Mouse (Mus musculus): ENCODE results near the gene Tspan11.

Tspan11 gene

DNA sequence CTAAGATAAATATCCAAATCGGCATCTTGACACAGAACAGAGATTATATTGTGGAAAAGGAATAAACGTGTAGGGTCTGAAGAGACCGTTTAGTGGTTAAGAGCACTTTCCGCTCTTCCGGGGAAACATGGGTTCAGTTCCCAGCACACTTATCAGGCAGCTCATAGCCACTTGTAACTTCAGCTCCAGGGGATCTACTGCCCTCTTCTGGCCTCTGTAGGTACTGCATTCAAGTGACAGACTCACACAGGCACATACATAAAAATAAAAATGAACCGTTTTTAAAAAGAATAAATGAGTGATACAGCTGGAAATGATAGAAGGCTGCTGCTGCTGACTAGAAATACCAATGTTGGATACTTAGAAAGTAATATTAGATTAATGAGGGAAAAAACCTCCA is 7.9 kb upstream of the Tspan11 start:
- peak; percentile 24 for DNase-seq

DNA sequence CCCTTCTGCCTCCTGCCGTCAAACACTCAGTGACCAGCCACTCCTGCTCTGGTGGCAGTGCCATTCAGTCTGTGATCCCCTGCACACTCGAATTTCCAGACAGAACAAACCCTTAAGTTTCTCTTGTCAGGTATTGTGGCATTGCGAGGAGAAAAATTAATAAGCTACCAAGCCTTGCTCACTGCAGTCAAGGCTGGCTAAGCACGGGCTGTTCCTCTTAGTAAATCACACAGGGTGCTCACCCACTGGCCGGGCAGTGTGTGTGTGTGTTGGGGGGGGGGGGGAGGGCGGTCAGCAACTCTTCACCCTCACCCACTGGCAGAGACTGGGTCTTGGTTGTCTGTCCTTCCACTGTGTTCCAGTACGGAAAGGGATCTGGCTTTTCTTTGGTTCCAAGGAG is 473 bp upstream of the Tspan11 start:
- DNase-seq: no peak

GRCm38 (mm10) chr6:127888581-127888980 is 1.2 kb downstream of the Tspan11 start:
- no peak for DNase-seq

GRCm38 (mm10) chr6:127893611-127894010 is 6.2 kb downstream of the Tspan11 start:
- no peak for DNase-seq

GRCm38 (mm10) chr6:127894999-127895398 is 7.6 kb downstream of the Tspan11 start:
- no peak for DNase-seq

GRCm38 (mm10) chr6:127896425-127896824 is 9.0 kb downstream of the Tspan11 start:
- no peak for DNase-seq

DNA sequence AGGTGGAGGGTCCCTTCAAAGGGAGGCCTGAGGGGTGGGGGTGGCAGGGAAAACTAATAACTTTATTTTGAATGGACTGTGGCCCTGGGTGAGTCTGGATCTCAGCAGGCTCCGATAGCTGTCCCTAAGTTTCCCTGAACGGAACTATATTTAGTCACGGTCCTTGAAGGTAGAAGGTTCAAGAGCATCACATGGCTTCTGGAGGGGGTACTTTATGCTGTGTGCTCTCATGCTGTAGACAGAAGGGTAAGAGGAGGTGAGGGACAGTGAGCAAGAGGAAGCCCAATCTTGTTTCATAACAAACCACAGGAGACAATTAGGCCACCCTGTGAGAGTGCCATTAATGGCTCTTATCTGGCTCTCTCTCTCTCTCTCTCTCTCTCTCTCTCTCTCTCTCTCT is 10.0 kb downstream of the Tspan11 start:
- DNase-seq: no peak

DNA sequence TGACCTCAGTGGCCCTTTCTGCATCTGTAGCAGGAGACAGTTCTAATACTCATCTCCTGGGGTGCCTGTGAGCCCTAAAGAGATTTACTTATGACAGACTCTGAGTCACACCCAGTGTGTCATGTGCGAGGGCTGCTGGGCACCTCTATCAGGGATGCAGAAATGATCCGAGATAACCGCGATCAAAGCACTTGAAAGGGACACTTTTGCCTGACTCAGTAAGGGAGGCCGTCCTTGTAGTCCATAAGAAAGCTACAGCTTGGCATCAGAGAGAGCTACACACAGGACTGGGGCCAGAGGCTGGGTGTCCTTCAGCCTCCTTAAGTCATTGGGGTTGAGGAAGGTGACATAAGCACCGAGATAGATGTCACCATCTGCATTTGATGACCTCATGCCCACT is 12.7 kb downstream of the Tspan11 start:
- no peak for DNase-seq

- DNase-seq: no peak
These were observed 13.9 kb downstream of the Tspan11 start for GRCm38 (mm10) chr6:127901261-127901660.

- DNase-seq: no peak
These were observed 14.3 kb downstream of the Tspan11 start for GRCm38 (mm10) chr6:127901669-127902068.

DNA sequence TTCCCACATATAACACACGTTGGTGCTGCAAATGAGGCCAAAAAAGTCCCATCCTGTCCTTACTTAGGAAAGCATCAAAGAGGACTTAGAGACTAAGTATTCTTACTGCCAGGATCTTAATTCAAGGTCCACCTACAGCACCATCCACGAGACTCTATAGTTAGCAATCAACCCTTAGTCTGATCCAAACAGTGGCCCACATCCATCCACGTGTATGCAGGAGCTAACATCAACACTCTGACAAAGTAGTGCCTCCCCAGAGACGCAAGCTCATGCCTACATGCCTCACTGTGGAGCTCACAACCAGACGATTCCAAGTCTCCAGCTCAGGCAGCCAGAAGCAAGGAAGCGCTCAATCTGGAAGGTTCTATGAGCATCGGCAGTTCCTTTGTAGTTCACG is 15.2 kb downstream of the Tspan11 start:
- DNase-seq: no peak

GRCm38 (mm10) chr6:127910638-127911037 is 23.2 kb downstream of the Tspan11 start:
- DNase-seq: no peak

DNA sequence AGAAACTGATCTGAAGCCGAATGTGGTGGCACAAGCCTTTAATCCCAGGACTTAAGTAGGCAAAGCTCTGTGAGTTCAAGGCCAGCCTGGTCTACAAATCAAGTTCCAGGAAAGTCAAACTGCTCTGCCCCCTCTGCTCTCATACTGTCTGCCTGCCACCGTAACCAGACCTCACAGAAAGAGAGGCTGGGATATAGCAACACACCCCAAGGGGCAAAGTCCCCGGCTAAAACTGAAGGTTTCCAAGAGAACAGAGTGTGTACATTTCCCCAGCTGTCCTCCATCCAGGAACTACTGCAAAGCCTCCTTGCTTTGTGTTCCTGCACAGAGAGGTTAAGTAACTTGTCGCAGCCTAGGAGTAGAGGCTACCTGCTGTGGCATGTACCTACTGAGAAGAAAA is 24.3 kb downstream of the Tspan11 start:
- no peak for DNase-seq

- DNase-seq: no peak
These were observed 25.5 kb downstream of the Tspan11 start for GRCm38 (mm10) chr6:127912938-127913337.

- DNase-seq: no peak
These were observed 29.6 kb downstream of the Tspan11 start for GRCm38 (mm10) chr6:127916993-127917392.

GRCm38 (mm10) chr6:127917712-127918111 is 30.3 kb downstream of the Tspan11 start:
- DNase-seq: no peak

- no peak for DNase-seq
These were observed 32.1 kb downstream of the Tspan11 start for GRCm38 (mm10) chr6:127919491-127919890.

GRCm38 (mm10) chr6:127920652-127921051 is 33.3 kb downstream of the Tspan11 start:
- DNase-seq: peak; percentile 82

GRCm38 (mm10) chr6:127921996-127922395 is 34.6 kb downstream of the Tspan11 start:
- DNase-seq: no peak

DNA sequence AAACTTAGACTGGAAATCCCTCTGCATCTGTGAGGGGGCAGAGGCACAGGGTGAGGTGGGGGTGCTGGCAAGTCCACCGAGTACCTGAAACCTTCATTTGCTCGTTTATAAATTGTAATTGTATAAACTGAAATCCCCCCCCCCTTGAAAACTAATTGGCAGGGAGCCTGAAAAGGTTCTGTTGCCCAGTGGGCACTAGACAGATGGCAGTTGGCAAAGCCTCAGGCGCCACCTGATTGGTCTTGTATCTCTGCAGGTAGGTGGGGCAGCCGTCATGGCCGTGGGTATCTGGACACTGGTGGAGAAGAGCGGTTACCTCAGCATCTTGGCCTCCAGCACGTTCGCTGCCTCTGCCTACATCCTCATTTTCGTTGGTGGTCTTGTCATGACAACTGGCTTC is 35.9 kb downstream of the Tspan11 start:
- no peak for DNase-seq

GRCm38 (mm10) chr6:127924750-127925149 is 37.4 kb downstream of the Tspan11 start:
- DNase-seq: no peak

- DNase-seq: no peak
These were observed 38.5 kb downstream of the Tspan11 start for GRCm38 (mm10) chr6:127925915-127926314.

- no peak for DNase-seq
These were observed 41.3 kb downstream of the Tspan11 start for GRCm38 (mm10) chr6:127928682-127929081.

DNA sequence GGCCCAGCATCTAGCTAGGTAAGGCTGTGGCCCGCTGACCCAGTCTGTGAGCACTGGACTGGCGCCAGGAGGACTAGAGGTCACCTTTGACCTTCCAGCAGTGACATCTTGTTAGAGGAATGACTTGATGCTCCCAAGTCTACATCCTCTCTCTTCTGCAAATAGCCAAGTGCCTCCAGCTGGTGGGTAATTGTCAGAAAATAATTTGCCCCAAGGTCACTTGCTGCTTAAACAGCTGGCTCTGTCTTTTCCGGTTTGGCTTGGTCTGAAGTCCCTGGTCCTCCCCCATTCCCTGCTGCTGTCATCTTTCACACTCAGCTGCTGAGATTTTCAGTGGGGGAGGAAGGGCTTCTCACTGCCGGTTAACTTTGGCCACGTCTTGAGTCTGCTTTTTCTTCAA is 45.3 kb downstream of the Tspan11 start:
- DNase-seq: no peak

DNA sequence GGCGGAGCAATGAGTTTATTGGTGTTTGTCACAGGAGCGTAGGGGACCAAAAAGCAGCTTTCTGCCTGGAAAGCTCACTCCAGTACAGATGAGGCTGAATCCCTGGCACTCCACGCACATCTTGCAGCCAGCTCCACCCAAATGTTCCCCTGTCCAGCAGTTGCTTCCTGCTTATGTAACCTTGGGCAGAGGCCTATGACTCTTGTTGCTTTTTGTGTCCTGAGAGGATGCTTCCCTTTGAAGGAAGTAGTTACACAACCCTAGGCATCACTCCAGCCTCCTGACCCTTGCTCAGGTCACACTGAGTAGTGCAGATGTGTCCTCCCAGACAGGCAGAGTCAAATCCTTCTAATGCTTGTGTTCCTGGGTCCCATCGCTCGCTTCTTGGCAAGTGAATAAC is 46.5 kb downstream of the Tspan11 start:
- no peak for DNase-seq

DNA sequence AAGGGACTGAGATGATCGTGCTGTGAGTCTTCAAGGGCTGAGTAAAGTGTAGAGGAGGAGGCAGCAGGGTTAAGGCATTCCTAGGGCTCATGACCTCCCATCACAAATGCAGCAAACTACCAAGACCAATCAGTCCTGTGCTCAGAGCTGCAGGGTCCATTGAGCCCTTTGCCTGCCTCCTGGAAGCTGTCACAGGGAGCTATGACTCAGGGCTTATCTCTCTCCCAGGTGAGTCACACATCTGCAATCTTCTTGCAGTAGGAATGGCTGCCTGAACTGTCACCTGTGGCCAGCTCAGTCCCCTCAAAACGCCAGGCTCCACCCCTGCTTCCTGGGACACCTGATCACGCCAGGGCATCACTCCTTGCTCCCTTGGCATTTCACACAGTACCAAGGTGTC is 47.7 kb downstream of the Tspan11 start:
- no peak for DNase-seq
